Mouse (Mus musculus) olfactory bulb, adult 2 months (tissue): ENCODE results near the gene Gfod1. TPM values are rescaled to one million over a fixed set of nuclear protein-coding genes. Genes with fewer than 3 reads are reported as not detected.

Experiments used
- H3K27ac ChIP-seq: fragments of 200-500 bp; 2 replicates; pipeline ENCODE4 v1.5.1; 2012; ENCODE audit warnings: low read depth, low read length; ENCODE audit not compliant: insufficient read depth
- H3K4me1 ChIP-seq: fragments of 200-500 bp; 2 replicates; pipeline ENCODE4 v1.6.1; 2012; ENCODE audit warnings: low read length; ENCODE audit not compliant: control insufficient read depth, insufficient read depth
- H3K4me3 ChIP-seq: fragments of 200-500 bp; 2 replicates; pipeline ENCODE4 v1.5.1; 2012; ENCODE audit warnings: mild to moderate bottlenecking, low read depth, low read length, moderate library complexity; ENCODE audit not compliant: insufficient read depth
- CTCF ChIP-seq: fragments of 200-500 bp; IDR thresholded peaks from 2 replicates; pipeline ENCODE4 v1.5.1; 2012; ENCODE audit warnings: low read depth, mild to moderate bottlenecking, low read length, moderate library complexity; ENCODE audit not compliant: insufficient read depth
- POLR2A ChIP-seq: fragments of 200-500 bp; IDR thresholded peaks from 2 replicates; pipeline ENCODE4 v1.6.1; 2012; ENCODE audit warnings: mild to moderate bottlenecking, low read depth, low read length, moderate library complexity; ENCODE audit not compliant: insufficient read depth
- WGBS: fragments of 180-500 bp; shearing (Covaris S2); methylation state at CpG from one replicate; pipeline ENCODE4 v1.1.7; 2018; 5-methylcytosine and 5-hydroxymethylcytosine counted together
- polyA plus RNA-seq: library from polyadenylated mRNA; stranded (reverse); fragments of >200 nt; gene quantifications from 2 replicates; pipeline ENCODE4 v1.2.4, GENCODE M21; 2012; ENCODE audit warnings: low replicate concordance; ENCODE audit not compliant: missing spikeins, insufficient read depth, insufficient read length

The Gfod1 gene
- polyA plus RNA-seq, 1 experiment, result not detected

- 92% methylated on average over 2 of the region's 2 CpGs for WGBS
- H3K4me1 ChIP-seq, result peaks cover 10% of the 10 kb centered on the region
- H3K27ac ChIP-seq, result no peak overlapping the region
- no peak for TF ChIP-seq POLR2A
- TF ChIP-seq CTCF, result no peak
- H3K4me3 ChIP-seq, result no peak overlapping the region
These were observed 47.5 kb downstream of the Gfod1 start for GRCm38 (mm10) chr13:43256447-43256846.

- no peak overlapping the region for H3K4me3 ChIP-seq
- H3K4me1 ChIP-seq, result peaks cover 20% of the 10 kb centered on the region
- TF ChIP-seq POLR2A (no peak), CTCF (no peak)
- 60% methylated on average over 5 of the region's 5 CpGs for WGBS
- H3K27ac ChIP-seq, result no peak overlapping the region
These were observed 50.4 kb downstream of the Gfod1 start for GRCm38 (mm10) chr13:43253526-43253925.

- Histone ChIP-seq H3K4me3 (no peak overlapping the region), H3K27ac (no peak overlapping the region), H3K4me1 (peaks cover 20% of the 10 kb centered on the region)
- 85% methylated on average over 8 of the region's 8 CpGs for WGBS
- TF ChIP-seq POLR2A (no peak), CTCF (no peak)
These were observed 51.7 kb downstream of the Gfod1 start for GRCm38 (mm10) chr13:43252105-43252790.

- TF ChIP-seq POLR2A, result no peak
- no peak for TF ChIP-seq CTCF
- Histone ChIP-seq H3K27ac (no peak overlapping the region), H3K4me1 (peaks cover 20% of the 10 kb centered on the region), H3K4me3 (no peak overlapping the region)
- WGBS, result 69% methylated on average over 12 of the region's 12 CpGs
These were observed 52.6 kb downstream of the Gfod1 start for GRCm38 (mm10) chr13:43251391-43251790.

- TF ChIP-seq CTCF (no peak), POLR2A (no peak)
- 81% methylated on average over 6 of the region's 6 CpGs for WGBS
- Histone ChIP-seq H3K27ac (no peak overlapping the region), H3K4me1 (peaks cover 20% of the 10 kb centered on the region), H3K4me3 (no peak overlapping the region)
These were observed 53.3 kb downstream of the Gfod1 start for GRCm38 (mm10) chr13:43250653-43251052.

- H3K27ac ChIP-seq, result no peak overlapping the region
- no peak for TF ChIP-seq CTCF
- no peak for TF ChIP-seq POLR2A
- 81% methylated on average over 9 of the region's 9 CpGs for WGBS
- H3K4me3 ChIP-seq, result no peak overlapping the region
- H3K4me1 ChIP-seq, result peaks cover 17% of the 10 kb centered on the region
These were observed 53.9 kb downstream of the Gfod1 start for GRCm38 (mm10) chr13:43250106-43250505.

GRCm38 (mm10) chr13:43248381-43248780 lies 55.6 kb downstream of the Gfod1 start:
- peaks cover 20% of the 10 kb centered on the region for H3K4me1 ChIP-seq
- WGBS, result 89% methylated on average over 6 of the region's 6 CpGs
- H3K4me3 ChIP-seq, result no peak overlapping the region
- no peak for TF ChIP-seq POLR2A
- no peak for TF ChIP-seq CTCF
- no peak overlapping the region for H3K27ac ChIP-seq

- 91% methylated on average over 4 of the region's 4 CpGs for WGBS
- no peak for TF ChIP-seq CTCF
- TF ChIP-seq POLR2A, result no peak
- H3K4me1 ChIP-seq, result peaks cover 27% of the 10 kb centered on the region
These were observed 57.1 kb downstream of the Gfod1 start for GRCm38 (mm10) chr13:43246876-43247275.

GRCm38 (mm10) chr13:43243793-43244192 lies 60.2 kb downstream of the Gfod1 start:
- Histone ChIP-seq H3K4me1 (peaks cover 22% of the 10 kb centered on the region), H3K27ac (no peak overlapping the region), H3K4me3 (no peak overlapping the region)
- WGBS, result 83% methylated on average over 7 of the region's 7 CpGs
- TF ChIP-seq POLR2A (no peak), CTCF (no peak)

More at GRCm38 (mm10) chr13:43246876-43247275, 57.1 kb downstream of the Gfod1 start:
- H3K27ac ChIP-seq, result no peak overlapping the region
- H3K4me3 ChIP-seq, result no peak overlapping the region
